Mouse (Mus musculus) erythroblast, embryonic 14.5 days (primary cell): ENCODE measurements around the gene Nanos3.

ENCODE experiments used
- GATA1 ChIP-seq: IDR thresholded peaks from 2 replicates; pipeline ENCODE4 v1.6.1; 2012; ENCODE audit warnings: low read length, inconsistent platforms, mixed read lengths
- TAL1 ChIP-seq: IDR thresholded peaks from 3 replicates; pipeline ENCODE4 v1.6.1; 2012; ENCODE audit warnings: low read length, inconsistent platforms, mixed read lengths

GRCm38 (mm10) chr8:84147769-84148530, 37.1 kb downstream of the Nanos3 start, which contains the start of the genes Cc2d1a and 4930432K21Rik:
- TF ChIP-seq TAL1, result no peak
- no peak for TF ChIP-seq GATA1
